Mouse (Mus musculus) heart, adult 8-10 months (tissue): ENCODE data around the gene Rapgef4. TPM values are rescaled to one million over a fixed set of nuclear protein-coding genes. Genes with fewer than 3 reads are reported as not detected.

ENCODE experiments used
- DNase-seq: peaks from one replicate; pipeline ENCODE4 v3.0.0; 2022; ENCODE audit warnings: low spot score
- total RNA-seq, 4 experiments: library from RNA; stranded (reverse); gene quantifications; 2 replicates each; pipeline ENCODE4 v1.2.4; 2022

The Rapgef4 gene
- total RNA-seq, 4 experiments from 2014 or later: 35.0 to 50.5 (median 43.6) TPM

DNA sequence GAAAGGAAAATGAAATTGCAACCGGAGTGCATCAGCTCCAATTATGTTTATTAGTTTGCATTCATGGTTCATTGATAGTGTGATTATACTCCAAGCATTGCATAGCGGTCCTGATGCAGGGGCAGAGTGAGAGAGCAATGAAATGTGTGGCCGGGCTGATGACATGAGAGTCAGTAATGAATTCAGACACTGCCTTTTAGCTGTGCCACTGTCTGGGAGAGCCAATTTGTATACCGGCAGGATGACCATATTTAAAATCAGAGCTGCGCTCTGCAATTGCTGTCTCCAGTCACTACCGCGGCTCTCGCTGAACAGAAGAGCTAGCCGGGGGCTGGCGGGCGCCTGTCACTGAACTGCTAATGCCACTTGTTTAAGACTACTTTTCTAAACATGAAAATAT, 197.5 kb downstream of the Rapgef4 start:
- no peak for DNase-seq

GRCm38 (mm10) chr2:72179600-72180301, 198.7 kb downstream of the Rapgef4 start:
- DNase-seq: no peak

GRCm38 (mm10) chr2:72181443-72181842, 200.4 kb downstream of the Rapgef4 start:
- no peak for DNase-seq

DNA sequence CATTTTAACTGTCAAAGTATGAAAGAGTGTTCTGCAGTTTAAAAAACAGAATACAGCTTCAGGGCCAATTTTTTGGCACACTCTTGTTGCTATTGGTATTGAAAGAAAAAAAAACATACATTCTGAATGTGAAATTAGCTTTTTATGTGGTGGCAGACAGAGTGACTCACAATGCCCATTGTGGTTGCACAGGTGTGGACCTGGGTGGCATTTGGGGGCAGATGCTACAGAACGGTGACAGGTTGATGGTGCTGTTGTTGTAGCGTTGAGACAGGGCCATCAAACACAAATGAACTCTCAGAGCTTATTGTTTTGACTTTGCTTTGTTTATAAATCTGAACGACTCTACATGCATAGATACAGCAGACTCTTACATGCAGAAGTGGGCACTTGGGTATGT, 202.7 kb downstream of the Rapgef4 start:
- DNase-seq: no peak

DNA sequence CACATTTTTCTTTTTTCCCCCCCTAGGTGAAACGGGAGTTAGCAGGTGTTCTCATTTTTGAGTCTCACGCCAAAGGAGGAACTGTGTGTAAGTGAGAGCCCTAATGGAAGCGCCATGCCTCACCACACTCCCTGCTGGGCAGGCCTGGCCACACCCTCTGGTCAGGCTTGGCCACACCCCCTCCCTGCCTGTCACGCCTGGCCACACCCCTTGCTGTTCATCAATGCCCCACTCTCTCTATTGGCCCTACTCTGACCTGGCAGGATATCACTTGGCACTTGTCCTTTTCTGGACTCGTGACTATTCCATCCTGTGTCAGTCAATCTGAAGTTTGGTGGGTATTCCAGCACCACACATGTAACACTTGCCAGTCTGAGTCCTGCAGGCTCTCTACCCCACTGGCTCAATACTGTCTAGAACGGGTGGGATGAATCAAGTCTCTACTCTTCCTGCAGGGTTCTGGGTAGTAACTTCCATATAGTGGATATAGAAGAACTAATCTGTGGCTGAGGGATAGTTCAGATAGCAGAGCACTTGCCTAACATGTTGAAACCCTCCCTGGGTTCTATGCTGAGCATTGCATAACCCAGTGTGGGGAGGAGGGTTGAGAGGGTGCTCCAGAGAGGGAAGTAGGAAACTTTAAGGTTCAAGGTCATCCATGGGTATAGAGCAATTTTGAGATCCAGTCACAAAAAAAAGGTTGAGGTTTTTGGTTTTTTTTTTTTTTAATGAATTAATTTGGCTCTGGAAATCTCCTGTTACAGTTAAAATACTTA, 215.3 kb downstream of the Rapgef4 start:
- no peak for DNase-seq

DNA sequence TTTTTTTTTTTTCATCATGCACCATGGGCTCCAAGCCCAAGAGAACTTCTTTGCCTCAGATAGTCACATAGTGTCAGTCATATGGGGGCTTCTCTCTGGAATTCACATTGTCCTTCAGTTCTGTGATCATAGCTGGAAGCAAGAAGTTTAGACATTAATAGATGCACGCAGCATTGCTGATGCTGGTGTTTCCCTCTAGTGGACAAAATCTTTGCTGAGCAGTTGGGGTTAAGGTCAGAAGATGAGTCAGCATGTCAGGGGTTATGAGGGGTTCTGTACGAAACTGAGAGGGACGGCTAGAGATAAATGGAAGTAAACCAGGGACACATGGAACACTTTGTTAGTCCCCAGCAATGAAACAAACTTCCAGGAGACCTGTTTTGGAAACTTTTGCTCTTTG, 216.0 kb downstream of the Rapgef4 start:
- DNase-seq: peak; percentile 26

DNA sequence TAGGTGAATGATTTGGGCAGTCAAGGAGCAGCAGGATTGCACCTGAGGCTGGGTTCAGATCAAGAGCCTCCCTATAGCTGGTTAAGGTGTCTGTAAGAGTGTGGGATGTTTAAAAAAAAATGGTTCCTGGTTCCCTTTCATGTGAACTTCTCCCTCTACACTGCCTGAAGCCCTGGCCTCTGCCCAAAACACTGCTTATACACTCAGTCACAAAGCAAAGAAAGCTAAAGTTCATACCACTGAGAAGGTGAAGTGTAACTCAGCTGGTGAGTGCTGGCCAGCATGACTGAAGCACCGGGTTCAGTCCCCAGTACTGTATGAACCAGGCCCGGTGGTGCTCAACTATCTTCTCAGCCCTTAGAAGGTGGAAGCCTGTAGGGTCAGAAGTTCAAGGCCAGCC, 218.4 kb downstream of the Rapgef4 start:
- DNase-seq: no peak

- DNase-seq: no peak
Observed at GRCm38 (mm10) chr2:72201506-72201905, 220.5 kb downstream of the Rapgef4 start.

GRCm38 (mm10) chr2:72202252-72202651, 221.2 kb downstream of the Rapgef4 start:
- DNase-seq: peak; percentile 20

DNA sequence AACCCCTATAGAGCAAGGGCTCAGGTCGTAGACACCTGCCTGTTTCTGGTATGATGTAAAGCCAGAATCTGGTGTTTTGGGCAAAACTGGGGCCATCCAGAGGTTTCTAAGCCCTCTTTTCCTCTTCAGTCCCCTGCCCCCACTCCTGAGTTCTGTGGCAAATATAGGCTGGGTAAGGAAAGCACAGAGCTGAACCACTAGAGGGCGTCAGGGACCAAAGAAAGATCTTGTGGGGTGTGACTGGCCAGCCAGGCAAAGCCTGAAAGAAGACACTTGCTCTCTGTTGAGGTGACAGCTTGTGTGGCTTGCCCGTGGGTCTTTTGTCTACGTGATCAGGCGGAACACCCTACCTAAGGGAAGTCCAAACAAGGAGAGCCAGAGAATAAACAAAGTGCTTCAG, 222.6 kb downstream of the Rapgef4 start:
- peak; percentile 63 for DNase-seq

GRCm38 (mm10) chr2:72205869-72206268, 224.8 kb downstream of the Rapgef4 start:
- DNase-seq: no peak

- no peak for DNase-seq
Observed at GRCm38 (mm10) chr2:72206530-72207248, 225.6 kb downstream of the Rapgef4 start.

GRCm38 (mm10) chr2:72217336-72217735, 236.3 kb downstream of the Rapgef4 start:
- DNase-seq: no peak

DNA sequence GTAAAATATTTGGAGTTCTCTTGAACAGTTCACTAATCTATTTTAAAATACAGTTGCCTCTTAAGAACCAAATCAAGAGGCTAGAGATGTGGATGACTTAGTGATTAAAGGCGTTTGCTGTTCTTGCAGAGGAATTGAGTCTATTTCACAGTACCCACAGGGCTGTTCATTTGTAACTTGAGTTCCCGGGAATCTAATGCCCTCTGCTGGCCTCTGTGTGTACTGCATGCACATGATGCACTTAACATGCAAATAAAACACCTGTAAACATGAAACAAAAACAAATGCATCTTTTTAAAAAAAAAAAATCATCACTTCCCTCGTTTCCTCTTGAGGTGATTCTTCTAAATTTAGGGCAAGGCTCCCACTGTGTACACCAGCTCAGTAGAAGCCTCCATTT, 238.9 kb downstream of the Rapgef4 start:
- peak; percentile 46 for DNase-seq

DNA sequence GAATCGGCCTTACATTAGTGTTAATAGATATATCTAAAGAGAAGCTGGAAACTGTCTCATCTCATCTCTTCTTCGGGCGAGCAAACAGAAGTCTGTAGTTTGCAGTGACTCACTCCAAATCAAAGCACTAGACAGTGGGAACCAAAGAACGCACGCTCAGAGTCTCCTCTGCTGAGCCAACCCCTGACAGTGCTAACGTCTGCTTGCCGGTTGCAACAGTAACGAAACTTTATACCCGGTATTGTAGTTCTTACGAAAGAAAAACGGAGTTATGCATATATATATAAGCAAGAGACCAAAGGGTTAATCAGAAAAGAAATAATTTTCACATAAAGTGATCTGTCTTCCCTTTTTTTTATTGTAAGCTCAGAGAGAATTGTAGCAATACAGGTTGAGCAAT, 240.2 kb downstream of the Rapgef4 start:
- DNase-seq: no peak

DNA sequence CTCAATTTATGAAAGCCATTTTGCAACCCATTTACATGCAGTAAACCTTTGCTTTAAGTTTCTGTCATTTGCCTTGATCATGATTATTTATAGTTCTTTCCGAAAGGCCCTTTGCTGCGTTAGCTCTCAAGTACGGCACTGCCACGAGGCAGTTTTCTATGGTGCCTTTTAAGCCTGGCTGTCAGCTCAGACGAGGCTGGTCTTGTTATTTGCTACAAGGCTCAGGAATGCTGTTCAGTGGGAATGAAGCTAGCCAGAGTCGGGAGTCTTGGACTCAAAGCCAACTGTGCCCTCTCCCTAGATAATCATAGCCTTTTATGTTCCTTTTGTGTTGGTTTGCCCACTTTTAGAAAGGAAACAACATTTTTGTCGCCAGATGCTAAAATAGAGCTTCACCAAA, 240.7 kb downstream of the Rapgef4 start:
- no peak for DNase-seq

DNA sequence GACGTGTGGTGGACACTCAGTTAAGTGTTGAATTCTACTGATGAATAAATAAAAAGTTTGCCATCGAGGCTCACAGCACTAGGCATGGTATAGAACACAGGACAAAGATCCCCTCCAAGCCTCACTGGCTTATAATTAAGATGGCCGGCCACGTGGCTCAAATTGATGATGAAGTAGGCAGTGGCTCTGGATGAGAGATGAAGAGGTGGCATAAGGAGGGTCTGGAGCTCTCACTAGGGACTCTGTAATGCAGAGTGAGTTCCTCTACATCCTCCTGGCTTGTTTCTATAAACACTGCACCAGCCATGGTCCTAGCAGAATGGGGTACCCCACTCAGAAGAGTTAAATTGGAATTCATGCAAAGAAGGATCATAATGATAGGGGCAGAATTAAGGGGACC, 241.2 kb downstream of the Rapgef4 start:
- DNase-seq: no peak

GRCm38 (mm10) chr2:72222736-72223455, 241.9 kb downstream of the Rapgef4 start:
- DNase-seq: no peak

- DNase-seq: no peak
Observed at GRCm38 (mm10) chr2:72223479-72223878, 242.4 kb downstream of the Rapgef4 start.

- DNase-seq: no peak
Observed at GRCm38 (mm10) chr2:72226006-72226405, 245.0 kb downstream of the Rapgef4 start.

DNA sequence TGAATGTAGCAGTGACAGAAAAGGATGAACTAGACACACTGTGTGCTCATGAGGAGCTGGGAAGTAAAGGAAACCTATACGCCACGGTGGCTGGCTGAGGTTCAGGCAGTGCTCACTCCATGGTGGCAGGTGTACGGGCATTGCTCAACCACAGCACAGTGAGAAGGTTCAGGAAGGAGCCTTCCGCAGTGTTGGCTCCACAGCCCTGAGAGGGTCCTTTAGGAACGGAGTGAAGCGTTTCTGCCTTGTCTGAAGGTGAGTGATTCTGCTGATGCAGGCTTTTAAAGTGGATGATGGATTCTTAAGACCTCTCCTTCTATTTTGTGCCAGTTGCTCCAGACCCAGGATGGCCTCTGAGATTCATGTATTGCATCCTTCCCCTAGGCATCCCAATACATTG, 246.4 kb downstream of the Rapgef4 start:
- no peak for DNase-seq

DNA sequence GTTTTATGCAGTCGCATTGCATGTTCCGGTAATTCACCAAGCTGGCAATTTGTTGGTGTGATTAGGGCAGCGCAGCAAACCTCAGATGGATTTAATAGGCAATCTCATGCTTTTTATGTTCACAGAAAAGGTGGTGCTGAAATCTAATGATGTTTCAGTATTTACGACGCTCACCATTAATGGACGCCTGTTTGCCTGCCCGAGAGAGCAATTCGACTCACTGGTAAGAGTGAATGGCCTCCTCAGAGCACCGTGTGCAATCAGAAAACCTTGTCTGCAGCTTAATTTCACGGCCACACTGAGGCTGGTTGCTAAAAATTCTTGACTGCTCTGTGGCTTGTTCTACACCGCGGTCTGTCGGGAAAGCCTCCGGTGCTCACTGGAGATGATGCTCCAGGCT, 247.8 kb downstream of the Rapgef4 start:
- DNase-seq: no peak
